Mouse (Mus musculus): ENCODE data around the gene Bdh1.
"Not testable (repeated sequence)": the region's sequence is repeated elsewhere in the genome, so short reads cannot be mapped to it uniquely, and the experiment has no call there.

Bdh1 gene

DNA sequence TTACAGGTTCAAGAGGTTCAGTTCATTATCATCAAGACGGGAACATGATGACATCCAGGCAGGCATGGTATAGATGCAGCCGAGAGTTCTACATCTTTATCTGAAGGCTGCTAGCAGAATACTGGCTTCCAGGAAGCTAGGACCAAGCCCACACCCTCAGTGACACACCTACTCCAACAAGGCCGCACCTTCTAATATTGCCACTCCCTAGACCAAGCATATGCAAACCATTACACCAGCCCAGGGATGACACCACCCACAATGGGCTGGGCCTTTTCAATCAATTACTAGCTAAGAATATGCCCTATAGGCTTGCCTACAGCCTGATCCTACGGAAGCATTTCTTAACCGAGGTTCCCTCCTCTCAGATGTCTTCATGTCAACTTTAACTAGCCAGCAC is 42.9 kb downstream of the Bdh1 start:
- no peak for DNase-seq (ENCODE audit: low read depth, low spot score)

DNA sequence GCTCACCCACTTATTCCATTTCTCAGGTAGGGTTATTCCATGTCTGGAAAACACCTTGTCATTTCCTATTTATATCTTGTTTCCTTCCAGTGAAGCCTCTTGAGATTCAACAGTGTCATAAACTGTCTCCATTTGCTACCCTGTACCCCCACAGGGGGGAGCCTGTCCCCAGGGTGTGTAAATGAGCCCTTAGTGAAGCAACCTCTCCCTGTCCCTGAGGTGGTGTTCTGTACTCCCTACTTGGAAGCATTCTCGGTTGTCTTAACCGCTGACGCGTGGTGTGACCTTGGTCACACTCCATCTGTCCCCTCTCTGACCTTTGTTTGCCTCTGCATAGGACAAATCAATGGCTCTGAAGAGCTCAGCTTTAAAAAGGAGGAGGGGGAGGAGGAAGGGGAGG is 43.5 kb downstream of the Bdh1 start:
- DNase-seq (ENCODE audit: low read depth, low spot score) = no peak

DNA sequence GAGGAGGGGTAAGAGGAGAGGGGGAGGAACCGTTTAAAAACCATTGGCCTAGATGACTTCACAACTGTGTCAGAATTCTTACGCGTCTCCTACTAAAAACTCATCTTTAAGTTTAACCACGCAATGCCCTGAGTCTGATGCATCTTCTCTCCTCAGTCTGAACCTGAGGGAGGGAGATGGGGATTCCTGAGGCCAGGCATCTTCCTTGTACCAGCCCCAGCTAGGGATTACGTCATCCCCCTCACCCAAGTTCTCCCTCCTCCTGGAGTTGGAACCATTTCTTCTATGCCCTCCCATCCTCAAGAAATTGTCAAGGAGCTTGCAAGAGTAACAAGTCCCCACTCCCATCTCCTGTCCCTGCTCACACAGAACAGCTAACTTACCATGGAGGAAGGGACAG is 44.0 kb downstream of the Bdh1 start:
- no peak for DNase-seq (ENCODE audit: low read depth, low spot score)

DNA sequence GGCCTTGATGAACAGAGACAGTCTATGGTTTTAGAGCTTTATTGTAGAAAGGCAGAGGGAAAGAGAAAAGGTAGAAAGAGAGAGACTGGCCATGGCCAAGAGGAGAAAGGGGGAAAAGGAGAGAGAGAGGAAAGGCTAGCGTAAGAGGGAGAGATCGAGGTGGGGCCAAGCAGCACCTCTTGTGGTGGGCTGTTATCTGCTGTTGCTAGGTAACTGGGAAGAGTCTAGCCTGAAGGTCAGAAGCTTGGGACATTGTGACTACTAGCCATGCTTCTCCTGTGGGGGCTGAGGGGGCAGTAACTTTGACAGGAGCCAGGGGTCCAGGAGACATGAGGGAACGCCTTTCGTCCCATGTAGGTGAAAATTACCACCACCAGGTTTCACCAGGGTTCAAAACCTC is 48.7 kb downstream of the Bdh1 start:
- not testable (repeated sequence) for DNase-seq (ENCODE audit: low read depth, low spot score)

DNA sequence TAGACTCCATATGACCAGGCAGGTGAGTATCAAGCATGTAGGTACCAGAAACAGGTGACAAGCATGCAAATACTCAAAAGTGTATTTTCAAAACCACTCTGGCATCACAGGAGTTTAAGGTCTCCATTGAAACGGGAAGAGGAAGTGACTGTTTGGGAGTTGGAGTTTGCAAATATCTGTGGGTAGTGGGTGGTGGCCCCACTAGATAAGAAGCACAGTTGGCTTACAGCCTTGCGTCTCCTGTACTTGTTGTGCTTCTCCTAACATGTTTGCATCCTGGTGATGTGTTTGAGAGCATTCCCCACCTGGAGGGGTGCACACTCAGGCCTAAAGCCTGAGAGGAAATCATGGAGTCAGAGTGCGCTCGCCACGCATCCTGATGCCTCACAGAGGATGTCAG is 49.9 kb downstream of the Bdh1 start:
- DNase-seq (ENCODE audit: low read depth, low spot score) = no peak

DNA sequence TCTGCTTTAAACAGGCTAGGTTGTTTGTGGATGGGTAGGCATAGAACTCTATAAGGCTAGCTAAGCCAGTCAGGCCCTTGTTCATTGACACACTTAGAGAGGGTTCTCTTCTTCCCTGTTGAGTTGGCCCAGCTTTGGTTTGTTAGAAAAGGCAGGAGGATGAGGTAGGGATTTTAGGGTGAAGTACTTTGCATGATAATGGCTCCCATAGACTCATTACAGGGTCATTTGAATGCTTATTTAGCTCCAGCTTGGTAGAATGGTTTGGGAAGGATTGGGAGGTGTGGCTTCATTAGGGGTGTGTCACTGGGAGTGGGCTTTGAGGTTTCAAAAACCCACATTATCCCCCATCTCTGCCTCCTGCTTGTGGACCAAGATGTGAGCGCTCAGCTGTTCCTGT is 51.1 kb downstream of the Bdh1 start:
- DNase-seq (ENCODE audit: low read depth, low spot score) = no peak

DNA sequence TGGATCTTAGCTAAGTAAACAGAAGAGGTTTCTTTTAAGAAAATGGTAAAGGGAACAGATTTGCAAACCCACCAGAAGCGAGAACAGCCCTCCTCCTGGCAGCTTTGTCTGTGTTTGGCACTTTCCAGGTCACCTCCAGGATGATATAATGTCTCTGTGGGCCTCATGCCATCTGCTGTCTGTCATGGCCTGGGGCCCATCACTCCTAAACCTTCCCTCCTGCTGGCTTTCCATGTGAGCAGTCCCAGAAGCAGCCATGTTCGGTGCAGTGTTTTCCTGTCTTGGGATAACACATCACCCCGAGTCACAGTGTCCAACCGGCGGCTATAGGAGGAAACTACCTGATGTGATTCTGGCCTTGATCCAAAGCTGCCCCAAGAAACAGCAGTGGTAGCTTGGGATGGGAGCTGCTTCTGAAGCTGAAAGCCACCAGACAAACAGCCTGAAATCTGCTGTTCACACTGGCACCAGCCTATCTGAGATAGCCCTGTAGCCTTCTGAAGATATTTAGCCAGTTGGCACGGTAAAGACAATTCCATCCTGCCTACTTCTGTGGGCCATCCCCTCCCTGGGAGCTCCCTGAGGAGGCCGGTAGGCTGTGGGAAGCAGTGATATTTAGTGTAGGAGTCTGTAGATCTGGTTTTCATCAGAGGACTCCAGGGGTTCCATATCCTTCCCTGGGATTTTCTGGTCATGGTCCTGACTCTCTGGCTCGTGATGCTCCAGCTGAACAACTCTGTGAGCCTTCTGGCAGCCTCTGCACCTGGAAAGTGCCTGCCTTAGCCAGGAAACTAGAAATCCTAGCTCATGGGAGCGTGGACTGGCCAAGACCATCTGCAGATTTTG is 53.3 kb downstream of the Bdh1 start:
- DNase-seq (ENCODE audit: low read depth, low spot score) = no peak

DNA sequence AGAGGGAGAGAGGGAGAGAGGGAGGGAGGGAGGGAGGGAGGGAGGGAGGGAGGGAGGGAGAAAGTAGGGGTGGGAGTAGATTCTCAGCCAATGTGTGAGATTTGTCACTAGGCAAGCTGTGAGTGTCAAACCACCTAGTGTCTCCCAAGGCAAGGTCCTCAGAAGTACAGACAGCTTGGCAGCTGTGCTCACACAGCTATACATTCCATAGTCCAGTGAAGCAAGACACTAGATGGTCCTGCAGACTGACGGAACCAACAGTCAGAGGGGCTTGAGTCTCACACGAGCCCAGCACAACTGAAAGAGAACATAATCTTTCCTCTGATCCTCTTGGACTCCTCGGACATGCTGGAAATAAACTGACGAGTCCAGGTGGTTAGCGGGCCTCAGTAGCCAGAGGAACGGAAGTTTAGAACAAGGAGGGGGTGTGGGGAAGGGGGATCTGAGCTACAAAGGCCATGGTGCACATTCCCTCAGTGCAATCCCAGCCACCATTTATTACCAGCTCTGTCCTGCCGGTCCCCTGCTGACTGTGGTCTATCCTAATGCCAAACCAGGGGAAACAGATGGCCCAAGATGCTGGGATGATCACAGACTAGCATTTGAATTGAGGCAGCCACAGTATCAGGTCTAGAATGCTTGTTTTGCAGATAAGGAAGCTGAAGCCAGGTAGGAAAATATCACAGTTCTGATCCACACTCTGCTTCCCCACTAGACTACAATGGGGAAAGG is 55.0 kb downstream of the Bdh1 start:
- no peak for DNase-seq (ENCODE audit: low read depth, low spot score)

DNA sequence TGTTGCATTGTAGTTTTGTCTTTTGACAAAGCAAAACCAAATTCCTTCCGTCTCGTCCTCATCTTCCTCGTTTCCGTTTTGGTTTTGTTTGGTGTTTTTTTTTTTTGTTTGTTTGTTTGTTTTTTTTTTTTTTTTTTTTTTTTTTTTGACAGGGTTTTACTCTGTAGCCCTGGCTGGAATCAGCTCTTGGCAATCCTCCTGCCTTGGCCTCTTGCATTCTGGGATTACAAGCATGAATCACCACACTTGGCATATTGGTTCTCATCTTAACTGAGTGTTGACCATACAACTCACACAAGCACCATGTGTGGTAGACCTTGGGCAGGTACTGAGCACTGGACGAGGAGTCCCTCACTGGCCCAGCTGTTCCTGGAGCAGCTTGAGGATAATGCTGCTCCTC is 63.3 kb downstream of the Bdh1 start:
- DNase-seq (ENCODE audit: low read depth, low spot score) = no peak

DNA sequence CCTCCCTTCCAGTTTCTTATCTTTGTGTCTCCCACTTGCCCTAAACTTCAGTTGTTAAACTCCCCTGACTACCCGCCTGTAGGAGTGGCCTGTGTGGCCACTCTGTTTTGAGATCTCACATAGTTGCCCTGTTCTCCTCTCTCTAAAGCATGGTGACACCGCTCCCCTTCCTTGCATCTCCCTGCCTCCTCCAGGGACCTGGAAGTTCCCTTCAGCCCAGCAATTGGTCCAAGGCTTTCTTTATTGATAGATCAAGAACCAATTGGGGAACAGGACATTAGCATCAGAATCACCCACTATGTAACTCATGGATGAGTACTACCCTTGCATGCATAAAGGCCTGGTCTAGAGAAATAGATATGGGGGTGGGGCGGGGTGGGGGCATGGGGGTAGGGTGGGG is 65.2 kb downstream of the Bdh1 start:
- no peak for DNase-seq (ENCODE audit: low read depth, low spot score)

DNA sequence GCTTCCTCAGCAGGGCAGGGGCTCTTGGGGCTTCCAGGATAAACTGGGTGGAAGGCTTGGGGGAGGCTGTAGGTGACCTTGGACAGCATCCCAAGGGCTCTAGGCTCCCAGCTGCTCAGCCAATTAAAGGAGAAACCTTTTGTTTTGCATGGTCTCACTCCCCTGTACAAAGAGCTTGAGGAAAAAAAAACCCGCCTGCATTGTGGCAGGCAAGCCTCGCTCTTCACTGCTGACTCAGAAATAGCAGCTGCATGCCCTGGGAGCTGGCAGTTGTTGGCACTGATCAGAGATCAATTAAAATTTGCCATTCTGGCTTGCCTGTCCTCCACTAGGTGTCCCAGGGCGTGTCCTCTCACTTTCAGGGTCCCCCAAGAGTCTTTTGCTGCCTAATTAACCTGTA is 67.0 kb downstream of the Bdh1 start:
- DNase-seq (ENCODE audit: low read depth, low spot score) = no peak

DNA sequence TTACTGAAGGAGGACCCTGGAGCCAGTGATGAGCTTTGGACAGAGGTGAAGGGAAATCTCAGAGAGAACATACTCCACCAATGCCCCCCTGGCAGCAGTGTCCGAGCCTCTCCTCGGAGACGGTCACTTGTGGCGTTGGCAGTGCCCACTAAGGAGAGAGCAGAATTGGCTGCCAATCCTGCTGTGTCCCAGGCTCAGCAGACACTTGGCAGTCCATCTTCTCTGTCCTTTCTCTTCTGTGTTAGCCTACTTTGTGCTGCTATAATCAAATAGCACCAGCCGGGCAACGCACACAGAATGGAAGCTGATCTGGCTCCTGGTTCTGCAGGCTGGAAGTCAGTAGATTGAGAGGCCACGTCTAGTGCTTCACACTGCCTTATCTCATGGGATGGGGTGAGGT is 68.9 kb downstream of the Bdh1 start:
- no peak for DNase-seq (ENCODE audit: low read depth, low spot score)

DNA sequence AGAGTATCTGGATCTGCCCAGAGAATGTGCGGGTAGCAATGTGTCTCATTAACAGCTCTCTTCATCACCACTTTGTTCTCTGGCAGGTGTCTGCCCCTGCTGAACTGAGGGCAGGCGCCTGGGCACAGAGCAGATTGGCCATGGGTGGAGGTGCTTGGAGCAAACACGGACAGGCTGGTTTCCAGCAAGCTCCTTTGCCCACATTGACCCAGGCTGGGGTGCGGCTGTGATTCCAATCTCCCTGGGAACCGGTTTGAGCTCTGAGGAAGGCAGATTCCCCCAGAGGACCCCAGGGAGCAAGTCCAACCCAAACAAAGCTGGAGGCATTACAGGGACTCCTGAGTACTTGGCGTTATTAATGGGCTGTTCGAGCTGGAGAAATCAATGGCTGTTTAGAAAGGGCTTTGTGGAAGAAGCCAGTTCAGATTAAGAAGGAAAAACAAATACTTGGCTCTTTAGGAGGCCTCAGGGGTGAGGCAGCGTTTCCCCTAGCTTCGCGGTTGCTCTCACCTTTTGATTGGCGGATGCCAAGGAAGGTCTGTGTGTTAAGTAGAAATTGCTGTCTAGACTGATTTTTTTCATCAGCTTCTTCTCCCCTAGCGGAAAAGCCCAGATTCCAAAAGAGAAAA is 71.0 kb downstream of the Bdh1 start:
- DNase-seq (ENCODE audit: low read depth, low spot score) = no peak

DNA sequence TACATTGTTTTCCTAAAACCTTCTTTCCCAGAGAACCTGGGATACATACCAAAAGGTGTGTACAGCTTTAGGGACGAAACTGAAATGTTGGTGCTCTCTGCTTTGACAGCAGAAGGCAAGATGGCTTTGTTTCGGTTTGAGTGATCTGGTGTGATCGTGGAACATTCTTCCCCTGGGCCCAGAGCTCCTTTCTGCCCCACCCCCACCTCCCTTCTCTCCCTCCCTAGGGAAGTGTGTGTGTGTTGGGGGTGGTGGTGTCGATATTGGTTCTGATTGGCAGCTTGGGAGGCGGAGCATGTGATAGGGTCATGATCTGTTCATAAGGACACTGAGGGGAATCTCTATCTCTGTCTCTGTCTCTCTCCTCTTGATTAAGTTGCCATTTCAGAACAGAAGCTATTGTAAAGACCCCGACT is 71.5 kb downstream of the Bdh1 start:
- DNase-seq (ENCODE audit: low read depth, low spot score) = no peak

DNA sequence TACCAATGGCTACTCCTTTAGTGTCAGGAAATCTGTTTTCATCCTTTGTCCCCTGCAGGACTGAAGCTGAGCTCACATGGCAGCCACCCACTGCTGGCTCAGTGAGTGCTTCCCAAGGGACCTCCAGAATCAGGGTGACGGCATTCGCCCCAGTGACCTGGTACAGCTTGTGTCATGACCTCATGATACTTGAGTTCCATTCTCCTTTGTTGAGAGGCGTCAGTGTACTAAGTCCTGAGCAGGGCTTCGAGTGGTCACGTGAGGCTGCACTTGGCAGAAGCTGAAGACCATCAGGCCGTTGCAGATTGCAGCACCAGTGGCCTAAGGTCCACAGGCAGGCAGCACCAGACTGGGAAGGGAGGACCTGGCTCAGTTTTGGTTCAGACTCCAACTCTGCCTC is 71.9 kb downstream of the Bdh1 start:
- no peak for DNase-seq (ENCODE audit: low read depth, low spot score)

DNA sequence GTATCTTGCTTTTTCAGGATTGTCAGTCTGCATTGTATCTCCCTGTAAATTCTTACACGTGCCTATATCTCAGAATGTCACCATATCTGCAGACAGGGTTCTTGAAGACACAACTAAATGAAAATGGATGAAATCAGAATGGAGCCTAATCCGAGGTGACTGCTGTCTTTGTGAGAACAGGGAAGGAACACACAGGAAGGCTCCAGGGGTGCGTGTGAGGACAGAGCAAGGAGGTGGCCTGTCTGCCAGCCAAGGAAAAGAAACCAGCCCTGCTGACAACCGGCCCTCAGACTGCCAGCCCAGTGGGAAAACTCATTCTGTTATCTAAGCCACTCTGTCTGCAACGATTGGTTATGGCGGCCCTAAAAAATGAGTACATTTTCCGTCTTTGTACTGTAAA is 73.3 kb downstream of the Bdh1 start:
- no peak for DNase-seq (ENCODE audit: low read depth, low spot score)

DNA sequence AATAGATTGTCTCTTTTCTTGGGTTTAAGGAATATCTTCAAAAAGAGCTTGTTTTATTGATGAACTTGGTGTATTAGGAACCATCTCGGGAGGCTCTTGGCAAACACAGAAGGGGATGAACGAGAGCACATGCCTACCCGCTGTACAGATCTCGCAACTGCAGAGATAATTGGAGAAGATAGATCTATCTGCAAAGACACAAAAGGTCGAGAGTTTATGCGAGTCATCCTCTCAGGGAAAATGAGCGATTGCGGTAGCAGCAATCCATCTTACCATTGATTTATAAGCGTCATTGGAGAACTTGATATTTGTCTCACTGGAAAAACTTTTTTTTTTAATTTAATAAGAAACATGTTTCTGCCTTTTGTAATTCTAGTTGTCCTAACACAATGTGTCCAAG is 73.7 kb downstream of the Bdh1 start:
- no peak for DNase-seq (ENCODE audit: low read depth, low spot score)

DNA sequence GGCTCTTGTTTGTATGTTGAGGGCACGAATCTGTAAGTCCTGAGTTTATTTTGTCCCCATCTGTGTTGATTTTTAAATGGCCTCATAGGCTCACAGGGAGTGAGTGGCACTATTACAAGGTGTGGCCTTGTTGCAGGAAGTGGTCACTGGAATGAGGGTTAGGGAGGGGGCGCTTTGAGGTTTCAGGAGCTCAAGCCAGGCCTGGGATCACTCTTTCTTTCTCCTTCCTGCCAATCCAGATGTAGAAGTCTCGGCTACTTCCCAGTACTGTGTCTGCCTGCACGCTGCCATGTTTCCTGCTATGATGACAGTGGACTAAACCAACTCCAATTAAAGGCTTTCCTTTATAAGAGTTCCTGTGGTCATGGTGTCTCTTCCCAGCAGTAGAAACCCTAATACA is 76.3 kb downstream of the Bdh1 start:
- DNase-seq (ENCODE audit: low read depth, low spot score) = no peak

DNA sequence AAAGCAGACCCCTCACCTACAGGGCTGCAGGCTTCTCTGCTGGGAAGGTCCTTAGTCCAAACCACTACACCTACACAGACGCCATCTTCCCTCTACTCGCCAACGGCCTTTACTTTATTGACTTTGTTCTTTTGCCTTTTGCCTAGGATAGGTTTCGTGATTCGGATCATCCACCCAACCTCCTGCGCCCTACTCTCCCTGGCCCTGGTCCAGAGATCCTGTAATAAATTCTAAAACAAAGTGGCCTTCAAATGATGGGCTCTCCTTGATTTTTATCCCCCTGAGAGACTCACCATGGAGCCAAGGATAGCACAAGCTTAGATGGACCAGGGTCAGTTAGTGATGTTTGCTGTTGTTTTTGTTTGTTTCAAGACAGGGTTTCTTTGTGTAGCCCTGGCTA is 76.9 kb downstream of the Bdh1 start:
- DNase-seq (ENCODE audit: low read depth, low spot score) = no peak

DNA sequence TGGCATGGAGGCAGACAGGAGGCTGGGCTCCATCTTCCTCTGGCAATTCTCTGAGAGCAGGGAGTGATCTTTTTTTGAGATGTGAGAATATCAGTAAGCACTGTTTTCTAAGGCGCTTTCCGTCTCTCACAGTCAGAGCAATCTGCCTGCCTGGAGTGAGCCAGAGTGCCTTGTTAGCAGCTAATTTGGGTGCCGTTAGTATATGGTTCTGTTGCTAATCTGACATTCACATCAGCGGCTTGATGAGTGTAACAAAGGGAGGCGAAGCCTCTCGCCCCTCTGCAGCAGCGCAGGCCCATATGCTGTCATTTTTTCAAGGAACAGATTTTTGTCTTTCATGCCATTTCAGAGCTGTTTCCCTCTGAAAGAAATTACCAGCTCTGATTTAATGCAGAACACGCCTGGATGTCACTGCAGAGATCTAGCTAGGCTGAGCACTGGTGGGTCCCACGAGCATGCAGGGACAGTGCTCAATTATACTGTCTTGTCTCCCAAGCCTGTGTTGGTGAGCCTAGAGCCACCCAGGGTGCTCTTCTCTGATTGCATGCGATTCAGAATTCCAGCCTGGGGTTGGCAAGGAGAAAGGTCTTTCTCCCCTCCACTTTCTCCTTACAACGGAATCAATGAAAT is 77.7 kb downstream of the Bdh1 start:
- DNase-seq (ENCODE audit: low read depth, low spot score) = no peak

DNA sequence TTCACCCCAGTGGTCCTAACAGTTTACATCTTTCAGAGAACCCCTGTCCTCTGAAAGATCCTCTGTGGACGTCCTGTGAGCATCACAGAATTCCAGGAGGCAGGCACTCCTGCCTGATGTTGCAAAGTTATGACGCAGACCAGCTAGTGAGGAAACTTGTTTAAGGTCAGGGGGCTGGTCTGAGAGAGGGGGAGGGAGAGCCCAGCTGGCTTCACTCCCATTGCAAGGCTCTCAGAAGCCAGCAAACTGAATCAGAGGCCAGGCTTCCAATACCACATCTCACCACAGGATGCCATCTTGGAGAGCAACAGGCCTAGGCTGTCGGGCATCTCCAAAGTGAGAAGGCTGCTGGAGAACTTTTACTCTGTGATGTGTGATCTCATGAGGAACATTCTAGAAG is 78.5 kb downstream of the Bdh1 start:
- no peak for DNase-seq (ENCODE audit: low read depth, low spot score)

DNA sequence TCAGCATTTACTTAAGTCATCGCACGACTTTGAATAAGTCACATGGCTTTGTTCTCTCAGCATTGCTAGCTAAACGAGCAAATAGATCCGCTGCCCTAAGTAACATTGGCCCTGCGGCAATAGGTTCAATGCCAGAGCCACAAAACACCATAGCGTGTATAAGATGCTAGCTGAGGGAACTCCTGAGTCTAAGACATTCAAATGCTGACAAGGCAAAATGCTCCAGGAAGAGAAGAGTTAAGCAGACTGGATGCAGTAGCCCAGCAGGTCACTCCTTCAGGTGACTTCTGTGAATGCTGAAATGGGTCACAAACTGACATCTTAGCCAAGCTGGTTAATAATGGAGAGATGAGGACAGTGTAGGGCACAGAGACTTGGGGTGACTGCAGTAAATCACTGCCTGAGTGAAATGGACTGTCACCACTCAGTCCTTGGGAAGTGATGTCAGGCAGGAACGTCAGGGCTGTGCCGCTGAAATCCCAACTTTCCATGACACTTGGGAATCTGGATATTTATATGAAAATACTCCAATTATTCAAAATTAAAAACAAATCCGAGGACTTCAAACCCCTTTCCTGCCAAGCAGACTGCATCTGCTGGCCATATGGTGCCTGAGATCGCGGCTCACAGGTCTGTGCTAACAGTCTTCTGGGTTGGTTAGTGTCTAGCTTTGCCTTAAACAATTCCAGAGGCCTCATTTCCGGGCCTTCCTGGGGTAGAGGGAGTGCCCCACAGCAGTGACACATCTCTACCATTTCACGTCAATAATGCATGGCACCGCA is 79.1 kb downstream of the Bdh1 start:
- DNase-seq (ENCODE audit: low read depth, low spot score) = no peak

All from c-Kit-negative CD71-positive TER-119-positive erythroid progenitor cells, embryonic 14.5 days (primary cell).